ENCODE assay signal across 27 mouse cellular contexts in genomic region chr10:99573997-99574396, GRCm38 (mm10).
DNase-seq lines count a peak whose midpoint lies in the region; ATAC-seq lines count a peak whose summit lies in the region.
"Had no signal": no experiment of that assay in that cellular context is flagged by ENCODE, and none has a peak within 500 bp of the region (broad histone marks: within the 10 kb centered on the region; RNA-seq: fewer than 3 reads in every experiment).

No protein-coding gene starts in this region.

- H3K4me3 ChIP-seq in heart, embryonic 12.5 days = no peak overlapping the region
- H3K4me3 ChIP-seq in embryonic facial prominence, embryonic 10.5 days = no peak overlapping the region
- H3K4me3 ChIP-seq: embryonic facial prominence, embryonic 12.5 days; erythroblast, embryonic 14.5 days; forebrain, embryonic 13.5 days; hindbrain, embryonic 13.5 days; left cerebral cortex, adult 2 months; liver, embryonic 12.5 days; midbrain, embryonic 13.5 days; neural tube, embryonic 13.5 days had no signal

- ATAC-seq in heart, embryonic 12.5 days (ENCODE audit: insufficient number of reproducible peaks, low FRiP score) = no peak
- ATAC-seq: forebrain, embryonic 13.5 days; liver, embryonic 12.5 days; midbrain, embryonic 13.5 days; Patski had no signal

- 50% methylated on average over 14 of the region's 14 CpGs for WGBS in heart, embryonic 12.5 days
- 79% methylated on average over 14 of the region's 14 CpGs for WGBS in embryonic facial prominence, embryonic 10.5 days

- intact Hi-C loops in heart, postnatal 36 days (cut with DNase I) = no loop called here

- no peaks in the 10 kb centered on the region for H3K9me3 ChIP-seq in heart, embryonic 12.5 days (replicated peaks)
- H3K9me3 ChIP-seq in embryonic facial prominence, embryonic 10.5 days = no peaks in the 10 kb centered on the region
- H3K9me3 ChIP-seq: embryonic facial prominence, embryonic 12.5 days; forebrain, embryonic 13.5 days; hindbrain, embryonic 13.5 days; liver, embryonic 12.5 days; midbrain, embryonic 13.5 days; neural tube, embryonic 13.5 days had no signal

- DNase-seq in heart, postnatal 36 days = no peak
- DNase-seq in lung, postnatal 36 days = peak; percentile 37
- DNase-seq in lung, postnatal 14 days = no peak
- no peak for DNase-seq in embryonic facial prominence, embryonic 10.5 days (ENCODE audit: low spot score)
- peak; percentile 32 for DNase-seq in skeletal muscle tissue, adult 2 months (ENCODE audit: low read depth, low spot score)
- DNase-seq in kidney, adult 18-20 months = no peak
- no peak for DNase-seq in right cerebral cortex, postnatal 4 days
- DNase-seq: adrenal gland, postnatal 10 days; cerebellum, adult 9-10 months; gastrocnemius, postnatal 36 days; kidney, adult 11 months; layer of hippocampus, adult 9-11 months; left cerebral cortex, postnatal 4 days; lung, embryonic 14.5 days; spleen, adult 18-20 months; thymus, postnatal 4 days had no signal

- no peaks in the 10 kb centered on the region for H3K27me3 ChIP-seq in heart, embryonic 12.5 days (replicated peaks)
- no peaks in the 10 kb centered on the region for H3K27me3 ChIP-seq in embryonic facial prominence, embryonic 10.5 days (replicated peaks; ENCODE audit: low read depth, poor library complexity, severe bottlenecking)
- H3K27me3 ChIP-seq: embryonic facial prominence, embryonic 12.5 days; forebrain, embryonic 13.5 days; liver, embryonic 12.5 days; midbrain, embryonic 13.5 days; neural tube, embryonic 13.5 days; Patski had no signal

- peaks cover 15% of the 10 kb centered on the region; the same call in 1 of the 2 replicates for H3K4me1 ChIP-seq in heart, embryonic 12.5 days (replicated peaks)
- H3K4me1 ChIP-seq in embryonic facial prominence, embryonic 10.5 days = peaks cover 59% of the 10 kb centered on the region
- H3K4me1 ChIP-seq: liver, embryonic 12.5 days had no signal

- no peaks in the 10 kb centered on the region for H3K36me3 ChIP-seq in heart, embryonic 12.5 days
- H3K36me3 ChIP-seq in embryonic facial prominence, embryonic 10.5 days (replicated peaks) = no peaks in the 10 kb centered on the region
- H3K36me3 ChIP-seq: embryonic facial prominence, embryonic 12.5 days; hindbrain, embryonic 13.5 days; liver, embryonic 12.5 days; midbrain, embryonic 13.5 days; neural tube, embryonic 13.5 days had no signal

- no peak overlapping the region for H3K27ac ChIP-seq in heart, embryonic 12.5 days (ENCODE audit: poor library complexity, severe bottlenecking)
- H3K27ac ChIP-seq in embryonic facial prominence, embryonic 10.5 days (replicated peaks) = peak overlapping the region; percentile 36; the same call in 1 of the 2 replicates
- H3K27ac ChIP-seq: embryonic facial prominence, embryonic 12.5 days; forebrain, embryonic 13.5 days; hindbrain, embryonic 13.5 days; kidney, postnatal 0 days; left cerebral cortex, adult 2 months; liver, embryonic 12.5 days; midbrain, embryonic 13.5 days; neural tube, embryonic 13.5 days had no signal

- H3K4me2 ChIP-seq in heart, embryonic 12.5 days = peak overlapping the region; percentile 28; the same call in 1 of the 2 replicates
- H3K4me2 ChIP-seq: embryonic facial prominence, embryonic 12.5 days; forebrain, embryonic 13.5 days; hindbrain, embryonic 13.5 days; liver, embryonic 12.5 days; lung, embryonic 14.5 days; midbrain, embryonic 13.5 days; neural tube, embryonic 13.5 days had no signal

- no peak overlapping the region for H3K9ac ChIP-seq in heart, embryonic 12.5 days
- H3K9ac ChIP-seq: embryonic facial prominence, embryonic 12.5 days; forebrain, embryonic 13.5 days; hindbrain, embryonic 13.5 days; liver, embryonic 12.5 days; lung, embryonic 14.5 days; midbrain, embryonic 13.5 days; neural tube, embryonic 13.5 days had no signal

Comparison
In these comparisons a context has a peak if more than half of its experiments do, and no peak if none do; other contexts are left out.
1. DNase-seq: peak in lung, postnatal 36 days (single experiment) and skeletal muscle tissue, adult 2 months (single experiment); none in heart, postnatal 36 days (0 of 2), lung, postnatal 14 days (single experiment), embryonic facial prominence, embryonic 10.5 days (single experiment), kidney, adult 18-20 months (single experiment) and right cerebral cortex, postnatal 4 days (single experiment).